Mouse (Mus musculus) gastrocnemius, postnatal 36 days (tissue): ENCODE results near the gene Gm44503. TPM values are rescaled to one million over a fixed set of nuclear protein-coding genes. Genes with fewer than 3 reads are reported as not detected.

ENCODE experiments used
- DNase-seq, 2 experiments: peaks; one replicate each; pipeline ENCODE4 v3.0.0; 2022
- intact Hi-C: fragments of 180-260 bp; cut with DNase I; formaldehyde crosslinking; loops from one replicate; pipeline ENCODE4 v1.15.1; 2025
- long read RNA-seq, 2 experiments: library from polyadenylated mRNA; stranded (forward); transcript quantifications; one replicate each; pipeline ENCODE4 v2.0.0; 2021
- total RNA-seq, 2 experiments: library from RNA; stranded (reverse); gene quantifications; 2 replicates each; pipeline ENCODE4 v1.2.3; 2021

Gm44503 gene
- total RNA-seq, result under 1 TPM in 1 of 2 experiments, not detected in 1; 0.17 TPM
- long read RNA-seq, experiment 1, result 0 reads
- long read RNA-seq, experiment 2, result 0 reads

DNA sequence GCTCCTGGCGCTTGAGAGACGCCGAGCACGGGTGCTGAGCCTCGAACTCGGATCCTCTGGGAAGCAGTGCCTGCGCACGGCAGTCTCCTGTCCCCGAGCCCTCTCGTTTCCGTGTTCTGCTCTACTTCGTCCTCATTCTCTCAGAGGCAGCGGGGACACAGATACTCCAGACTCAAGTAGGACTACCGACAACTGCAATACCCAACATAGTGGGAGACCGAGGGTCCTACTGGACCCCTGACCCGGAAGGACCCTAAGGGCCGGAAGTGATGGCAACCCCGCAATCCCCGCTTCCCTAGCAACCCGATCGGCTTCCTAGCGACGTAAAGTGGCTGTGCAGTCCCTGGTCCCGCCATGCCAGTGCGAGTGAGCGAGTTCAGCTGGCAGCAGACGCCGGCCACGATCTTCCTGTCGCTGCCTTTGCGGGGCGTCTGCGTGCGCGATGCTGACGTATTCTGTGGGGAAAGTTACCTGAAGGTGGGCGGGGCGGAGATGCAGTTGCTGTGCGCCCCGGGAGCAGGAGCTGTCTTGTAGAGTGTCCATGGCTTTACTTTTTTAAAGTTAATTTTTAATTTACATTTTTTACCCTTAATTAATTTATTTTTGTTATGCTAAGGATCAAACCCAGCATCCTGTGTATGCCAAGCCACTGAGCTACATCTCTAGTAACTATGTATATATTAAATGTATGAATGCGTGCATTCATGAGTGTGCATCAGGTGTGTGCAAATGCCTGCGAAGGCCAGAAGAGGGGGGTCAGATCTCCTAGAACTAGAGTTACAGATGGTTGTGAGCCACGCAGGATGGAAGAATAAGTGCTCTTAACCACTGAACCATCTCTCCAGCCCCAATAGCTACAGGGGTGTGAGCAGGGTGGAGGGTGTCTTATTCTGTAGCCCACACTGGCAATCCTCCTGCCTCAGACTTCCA lies at the start of gene Gm44503, which contains the start of gene Dyx1c1:
Gene Gm44503 (plus strand): TSS at position 332 of the 930 bp plus-strand sequence.
Gene Dyx1c1 (plus strand): TSS at position 265 of the 930 bp plus-strand sequence.
- intact Hi-C loops, result no loop called here
- peak; percentile 49 to 54 for DNase-seq

DNA sequence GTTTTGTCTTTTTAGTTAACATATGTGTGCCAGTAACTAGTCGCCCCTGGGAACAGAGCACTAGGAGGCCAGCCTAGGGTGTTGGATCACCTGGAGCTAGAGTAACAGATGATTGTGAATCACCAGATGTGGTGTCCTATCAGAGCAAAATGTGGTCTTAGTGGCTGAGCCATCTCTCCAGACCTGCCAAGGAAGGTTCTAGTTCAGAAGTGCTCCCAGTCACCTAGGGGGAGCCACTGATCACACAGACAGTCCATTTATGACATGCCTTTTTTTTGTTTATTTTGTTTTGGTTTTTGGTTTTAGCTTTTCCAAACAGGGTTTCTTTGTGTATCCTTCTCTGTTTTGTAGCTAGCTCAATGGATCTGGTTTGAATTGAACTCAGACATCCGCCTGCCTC lies 47.3 kb upstream of the Gm44503 start:
- DNase-seq, result no peak
- intact Hi-C loops, result no loop called here

DNA sequence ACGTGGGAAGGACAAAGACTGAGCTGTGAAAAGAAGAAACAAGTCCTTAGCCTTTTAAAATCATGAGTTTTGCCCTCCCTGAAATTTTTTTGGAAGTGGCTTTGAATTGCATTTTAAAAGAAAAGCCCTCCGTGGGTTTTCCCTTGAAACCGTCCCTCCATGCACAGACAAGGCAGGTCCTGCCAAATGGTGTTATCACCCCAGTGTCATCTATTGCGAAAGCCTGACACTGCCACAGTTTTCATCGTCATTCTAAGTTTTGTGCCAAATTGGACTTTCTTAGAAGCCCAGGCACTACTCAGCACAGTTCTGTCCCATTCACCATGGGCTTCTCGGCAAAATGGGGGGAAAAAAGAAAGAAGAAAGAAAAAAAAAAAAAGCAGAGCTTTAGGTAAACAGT lies 45.1 kb upstream of the Gm44503 start:
- intact Hi-C loops, result no loop called here
- no peak for DNase-seq

DNA sequence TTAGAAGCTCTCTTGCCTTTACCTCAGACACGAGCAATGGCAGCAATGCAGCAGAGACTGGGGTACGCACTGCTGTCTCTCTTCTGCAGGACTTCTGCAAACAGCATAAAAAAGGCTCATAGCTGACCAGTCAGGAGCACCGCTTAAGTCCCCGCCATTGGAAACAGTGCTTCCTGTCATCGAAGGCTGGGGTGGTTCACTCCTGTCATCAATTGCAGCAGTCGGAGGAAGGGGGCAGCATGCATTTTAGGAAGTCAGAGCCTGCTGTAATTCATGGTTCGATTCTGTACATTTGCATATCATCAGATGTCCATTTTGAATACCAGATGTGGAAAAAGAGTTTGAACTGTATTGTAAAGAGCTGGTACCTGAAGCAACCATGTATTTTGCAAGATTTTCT lies 42.9 kb upstream of the Gm44503 start:
- intact Hi-C loops, result no loop called here
- no peak for DNase-seq

DNA sequence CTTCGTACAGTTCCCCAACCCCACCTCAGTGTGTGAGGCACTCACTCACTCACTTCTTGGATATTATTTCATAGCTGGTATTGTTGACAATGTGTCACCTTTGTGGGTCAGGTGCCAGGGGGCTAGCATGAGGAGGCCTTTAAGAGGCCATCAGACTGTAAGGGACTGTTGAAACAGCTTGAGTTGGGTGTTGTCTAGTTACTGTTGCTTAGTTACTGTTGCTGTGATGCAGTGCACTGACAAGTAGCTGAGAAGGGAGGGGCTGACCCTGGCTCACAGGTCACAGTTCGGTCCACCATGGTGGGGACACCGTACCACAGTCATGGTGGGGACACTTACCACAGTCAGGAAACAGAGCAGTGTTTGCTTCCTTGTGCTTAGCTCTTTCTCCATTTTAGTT lies 35.6 kb upstream of the Gm44503 start:
- no peak for DNase-seq
- intact Hi-C loops, result no loop called here

DNA sequence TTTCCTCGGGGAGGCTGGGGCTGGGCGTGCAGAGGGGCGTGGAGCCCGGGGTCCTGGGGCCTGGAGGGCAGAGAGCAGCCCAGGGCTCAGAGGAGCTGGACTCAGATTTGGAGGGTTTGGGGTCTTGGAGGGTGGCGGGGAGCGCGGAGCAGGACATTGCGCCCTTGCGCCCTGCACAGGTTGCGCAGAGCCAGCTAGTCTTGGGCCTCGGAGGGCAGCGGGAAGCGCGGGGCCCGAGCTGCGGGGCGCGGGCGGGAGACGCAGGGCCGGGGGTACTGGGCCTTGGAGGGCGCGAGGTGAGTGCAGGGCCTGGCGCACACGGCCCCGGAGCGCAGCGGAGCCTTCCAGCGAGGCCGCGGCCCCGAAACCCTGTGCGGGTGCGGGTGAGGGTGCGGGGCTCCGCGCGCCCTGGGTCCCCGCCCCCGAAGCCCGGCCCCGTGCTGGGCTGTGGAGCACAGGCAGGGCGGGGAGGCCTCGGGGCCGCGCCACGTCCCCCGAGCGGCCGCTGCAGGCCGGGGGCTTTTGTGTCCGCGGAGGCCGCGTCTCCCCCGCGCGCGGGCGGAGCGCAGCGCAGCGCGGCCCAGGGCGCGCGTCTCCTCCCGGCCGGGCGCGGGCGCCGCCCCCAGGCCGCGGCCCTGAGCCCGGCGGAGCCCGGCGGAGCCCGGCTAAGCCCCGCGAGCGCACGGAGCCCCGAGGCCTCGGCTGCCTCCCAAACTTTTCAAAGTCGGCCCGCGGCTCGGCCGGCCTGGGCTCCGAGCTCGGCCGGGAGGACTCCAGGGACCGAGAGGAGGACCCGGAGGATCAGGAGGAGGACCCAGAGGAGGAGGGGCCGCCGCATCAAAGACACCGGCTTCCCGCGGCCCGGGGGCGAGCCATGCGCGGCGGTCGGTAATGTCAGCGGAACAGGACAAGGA lies 33.4 kb upstream of the Gm44503 start, which contains the start of gene Pygo1:
Gene Pygo1 (plus strand): TSS at position 625 of the 914 bp plus-strand sequence.
- peak; percentile 31 to 57 for DNase-seq
- intact Hi-C loops, result no loop called here

DNA sequence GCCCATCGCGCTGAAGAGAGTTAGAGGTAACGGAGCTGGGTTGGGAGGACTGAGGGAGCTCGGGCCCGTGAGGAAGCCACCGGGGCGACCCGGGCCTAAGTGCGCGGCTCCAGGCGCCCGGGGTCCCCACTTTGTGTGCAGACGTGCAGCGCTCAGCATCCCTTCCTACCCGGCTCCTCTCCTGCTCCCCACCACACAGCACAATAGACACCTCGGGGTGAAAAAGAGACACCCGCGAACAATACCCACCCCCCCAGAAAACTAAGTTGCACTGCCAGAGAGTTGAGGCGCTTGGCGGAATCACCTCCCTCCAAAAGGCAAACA lies 32.8 kb upstream of the Gm44503 start:
- intact Hi-C loops, result no loop called here

DNA sequence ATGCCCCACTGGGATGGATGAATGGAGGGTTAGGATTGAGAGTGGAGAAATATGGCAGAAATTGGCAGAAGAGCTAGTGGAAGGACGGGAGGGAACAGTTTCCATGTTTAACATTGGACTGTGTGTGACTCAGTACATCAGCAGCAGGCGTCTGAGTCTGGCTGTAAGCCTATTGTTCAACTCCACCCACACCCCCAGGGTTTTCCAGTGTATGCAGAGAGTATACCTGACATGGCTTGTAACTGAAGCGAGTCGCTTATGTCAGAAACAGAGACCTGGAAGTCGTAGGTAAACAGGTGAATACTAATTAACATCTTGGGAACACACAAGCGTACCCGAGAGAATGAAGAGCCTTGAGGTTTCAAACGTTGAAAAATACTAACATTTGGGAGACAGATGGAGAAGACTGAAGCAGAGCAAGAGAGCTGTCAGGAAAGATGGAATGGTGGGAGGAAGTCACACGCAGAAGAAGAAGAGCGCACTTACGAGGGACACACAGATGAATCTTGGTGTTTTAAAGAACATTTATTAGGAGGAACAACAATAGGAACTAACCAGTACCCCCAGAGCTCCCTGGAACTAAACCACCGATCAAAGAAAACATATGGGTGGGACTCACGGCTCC lies 27.4 kb upstream of the Gm44503 start:
- intact Hi-C loops, result no loop called here
- DNase-seq, result no peak

More for the DNA sequence above, 32.8 kb upstream of the Gm44503 start:
- no peak for DNase-seq

DNA sequence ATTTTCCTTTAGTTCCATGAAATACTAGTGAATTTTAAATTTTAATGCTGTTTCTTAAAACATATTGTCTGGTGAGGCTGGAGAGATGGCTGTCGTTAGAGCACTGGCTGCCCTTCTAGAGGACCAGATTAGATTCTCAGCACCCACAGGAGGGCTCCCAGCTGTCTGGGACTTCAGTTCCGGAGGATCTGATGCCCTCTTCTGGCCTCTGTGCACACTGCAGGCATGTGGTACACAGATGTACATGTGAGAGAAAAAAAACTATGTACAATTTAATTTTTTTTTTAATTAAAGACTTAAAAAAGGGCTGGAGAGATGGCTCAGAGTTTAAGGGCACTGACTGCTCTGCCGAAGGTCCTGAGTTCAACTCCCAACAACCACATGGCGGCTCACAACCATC lies 23.3 kb upstream of the Gm44503 start:
- intact Hi-C loops, result no loop called here
- no peak for DNase-seq

DNA sequence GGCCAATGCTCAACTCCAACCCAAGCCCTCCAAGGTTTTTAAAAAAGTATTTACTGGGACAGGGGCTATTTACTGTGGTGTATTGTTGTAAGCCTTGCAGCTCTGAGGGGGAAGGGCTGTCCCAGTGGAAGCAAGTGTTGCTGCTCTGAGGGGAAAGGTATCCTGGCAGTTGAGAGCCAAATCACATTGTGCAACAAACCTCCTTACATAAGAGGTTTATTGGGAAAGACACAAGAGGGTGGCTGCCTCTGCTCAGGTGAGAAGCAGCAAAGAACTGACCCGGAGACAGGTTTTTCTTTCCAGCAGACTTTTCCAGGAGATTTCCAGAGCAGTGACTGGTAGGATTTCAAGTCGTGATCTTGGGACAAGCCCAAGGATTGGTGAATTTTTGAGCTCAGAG lies 22.4 kb upstream of the Gm44503 start:
- intact Hi-C loops, result no loop called here
- DNase-seq, result no peak

DNA sequence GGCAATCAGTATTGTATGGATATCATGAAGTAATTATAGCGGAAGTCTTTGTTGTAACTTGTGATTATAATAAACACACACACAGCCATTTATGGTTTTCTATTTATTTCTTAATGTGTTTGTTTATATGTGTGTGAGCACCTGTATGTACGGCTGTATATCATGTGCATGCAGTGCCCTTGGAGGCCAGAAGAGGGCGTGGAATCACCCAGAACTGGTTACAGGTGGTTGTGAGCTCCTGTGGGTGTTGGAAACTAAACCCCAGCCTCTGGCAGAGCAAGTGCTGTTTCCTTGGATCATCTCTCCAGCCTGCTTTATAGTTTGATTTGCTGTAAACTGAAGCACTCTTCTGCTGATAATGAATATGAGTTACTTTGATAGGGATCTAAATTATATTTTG lies 15.2 kb upstream of the Gm44503 start:
- DNase-seq, result no peak
- intact Hi-C loops, result no loop called here

DNA sequence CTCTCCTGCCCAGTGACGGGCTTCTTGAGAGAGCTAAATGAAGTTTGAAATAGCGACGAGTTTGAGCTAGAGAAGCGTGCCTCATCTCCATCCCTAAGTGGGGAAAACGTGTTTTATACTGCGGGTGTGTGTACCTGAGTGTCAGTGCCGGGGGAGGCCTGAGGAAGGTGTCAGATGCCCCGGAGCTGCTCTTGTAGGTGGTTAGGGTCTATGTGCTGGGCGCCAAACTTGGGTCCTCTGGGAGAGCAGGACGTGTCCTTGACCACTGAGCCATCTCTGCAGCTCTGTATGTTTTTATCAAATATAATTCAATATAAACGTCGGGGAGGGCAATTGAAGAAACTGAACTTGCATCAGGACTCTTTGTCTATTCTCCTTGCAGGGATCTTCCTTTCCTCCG lies 14.4 kb upstream of the Gm44503 start:
- intact Hi-C loops, result no loop called here
- no peak for DNase-seq

DNA sequence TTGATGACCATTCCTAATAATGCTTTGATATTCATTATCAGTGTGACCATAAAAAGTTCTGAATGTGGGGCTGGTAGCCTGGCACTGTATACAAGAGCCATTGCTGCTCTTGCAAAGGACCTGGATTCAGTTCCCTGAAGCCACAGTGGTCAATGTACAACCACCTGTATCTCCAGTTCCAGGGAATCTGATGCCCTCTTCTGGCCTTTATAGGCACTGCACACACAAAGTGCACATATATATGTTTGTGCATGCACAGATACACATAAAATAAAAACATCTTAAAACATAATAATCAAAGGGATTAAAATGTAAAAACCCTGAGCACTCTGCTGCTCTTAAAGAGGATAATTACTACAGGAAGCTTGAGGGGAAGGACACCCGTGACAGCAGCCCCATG lies 11.6 kb upstream of the Gm44503 start:
- DNase-seq, result no peak
- intact Hi-C loops, result no loop called here

DNA sequence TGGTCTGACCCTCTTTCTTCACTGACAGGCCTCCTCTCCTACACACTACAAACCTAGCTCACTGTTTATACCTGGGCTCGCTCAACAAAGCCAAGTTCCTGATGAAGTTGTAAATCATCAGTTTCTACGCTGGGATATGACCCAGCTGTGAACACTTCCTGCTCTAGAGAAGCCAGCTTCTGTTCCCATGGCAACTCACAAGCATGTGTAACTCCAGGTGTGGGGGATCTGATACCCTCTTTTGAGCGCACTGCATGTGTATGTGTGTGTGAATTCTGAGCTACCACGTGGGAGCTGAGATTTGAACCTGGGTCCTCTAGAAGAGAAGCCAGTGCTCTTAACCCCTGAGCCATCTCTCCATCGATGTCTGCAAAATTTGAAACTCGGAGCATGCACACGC lies 9.1 kb upstream of the Gm44503 start:
- intact Hi-C loops, result no loop called here

DNA sequence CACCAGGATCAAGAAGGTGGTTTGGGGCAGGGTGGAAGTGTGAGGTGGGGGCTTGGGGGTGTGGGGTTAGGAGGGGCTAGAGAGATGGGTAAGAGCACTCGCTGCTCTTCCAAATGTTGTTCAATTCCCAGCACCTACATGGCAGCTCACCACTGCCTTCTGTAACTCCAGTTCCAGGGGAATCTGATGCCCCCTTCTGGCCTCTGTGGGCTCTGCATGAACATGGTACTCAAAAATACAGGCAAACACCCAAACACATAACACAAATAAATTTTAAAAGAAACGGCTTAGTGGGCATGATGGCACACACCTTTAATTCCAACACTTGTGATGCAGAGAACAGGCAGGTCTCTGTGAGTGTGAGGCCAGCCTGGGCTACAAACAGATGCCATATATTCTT lies 3.9 kb upstream of the Gm44503 start:
- intact Hi-C loops, result loop anchor here (5.0 kb wide), 1 partner anchor 62 kb away; no protein-coding TSS in a partner anchor

More for the DNA sequence above, 9.1 kb upstream of the Gm44503 start:
- no peak for DNase-seq

DNA sequence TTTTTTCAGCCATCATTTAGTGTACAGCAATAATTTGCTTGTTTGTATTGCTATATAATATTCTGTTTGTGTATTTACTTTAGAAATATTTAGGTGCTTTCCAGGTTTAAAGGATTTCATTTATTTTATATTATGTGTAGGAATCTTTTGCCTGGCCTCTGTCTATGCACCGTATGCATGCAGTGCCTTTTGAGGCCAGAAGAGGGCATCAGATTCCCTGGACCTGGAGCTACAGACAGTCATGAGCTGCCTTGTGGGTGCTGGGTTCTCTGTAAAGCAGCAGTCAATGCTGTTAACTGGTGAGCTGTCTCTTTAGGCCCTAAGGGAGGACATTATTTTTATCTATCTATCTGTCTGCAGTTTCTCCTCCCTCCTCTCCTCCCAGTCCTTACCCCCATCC lies 3.1 kb upstream of the Gm44503 start:
- intact Hi-C loops, result no loop called here
- DNase-seq, result no peak

More for the DNA sequence above, 3.9 kb upstream of the Gm44503 start:
- DNase-seq, result no peak

DNA sequence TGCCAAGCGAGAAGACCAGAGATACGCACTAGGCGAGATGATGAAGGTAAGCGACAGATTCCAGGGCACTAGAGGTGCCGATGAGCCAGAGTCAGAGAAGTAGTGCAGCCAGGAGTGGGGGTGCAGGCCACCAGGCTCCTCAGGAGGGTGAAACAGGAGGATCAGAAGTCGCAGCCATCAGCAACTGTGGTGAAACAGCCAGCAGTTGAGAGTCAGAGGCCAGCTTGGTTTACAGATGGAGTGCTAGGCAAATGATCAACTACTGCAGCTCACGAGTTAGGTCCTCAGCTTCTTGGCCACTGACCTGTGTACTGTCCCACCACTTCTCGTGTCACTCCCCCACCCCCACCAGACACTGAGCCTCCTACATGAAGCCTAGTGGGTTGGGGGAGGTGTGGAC lies 2.7 kb downstream of the Gm44503 start:
- no peak for DNase-seq
- intact Hi-C loops, result no loop called here

DNA sequence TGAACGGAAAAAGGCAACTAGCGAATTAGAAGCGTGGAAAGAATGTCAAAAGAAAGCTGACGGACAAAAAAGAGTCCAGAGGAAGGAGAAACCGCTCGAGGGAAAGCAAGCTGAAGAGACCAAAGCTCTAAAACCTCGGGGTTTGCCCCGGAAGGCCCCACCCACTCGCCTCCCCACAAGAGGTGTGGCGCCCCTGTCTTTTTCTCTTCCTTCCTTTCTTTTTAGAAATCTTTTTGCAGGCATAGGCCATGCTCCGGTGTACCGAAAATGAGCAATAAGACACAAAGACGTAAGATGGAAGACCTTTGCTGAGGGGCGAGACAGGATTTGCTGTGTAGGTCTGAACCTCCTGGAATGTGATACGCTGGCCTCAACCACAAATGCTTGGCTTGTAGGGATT lies 3.3 kb downstream of the Gm44503 start:
- intact Hi-C loops, result no loop called here
- no peak for DNase-seq

DNA sequence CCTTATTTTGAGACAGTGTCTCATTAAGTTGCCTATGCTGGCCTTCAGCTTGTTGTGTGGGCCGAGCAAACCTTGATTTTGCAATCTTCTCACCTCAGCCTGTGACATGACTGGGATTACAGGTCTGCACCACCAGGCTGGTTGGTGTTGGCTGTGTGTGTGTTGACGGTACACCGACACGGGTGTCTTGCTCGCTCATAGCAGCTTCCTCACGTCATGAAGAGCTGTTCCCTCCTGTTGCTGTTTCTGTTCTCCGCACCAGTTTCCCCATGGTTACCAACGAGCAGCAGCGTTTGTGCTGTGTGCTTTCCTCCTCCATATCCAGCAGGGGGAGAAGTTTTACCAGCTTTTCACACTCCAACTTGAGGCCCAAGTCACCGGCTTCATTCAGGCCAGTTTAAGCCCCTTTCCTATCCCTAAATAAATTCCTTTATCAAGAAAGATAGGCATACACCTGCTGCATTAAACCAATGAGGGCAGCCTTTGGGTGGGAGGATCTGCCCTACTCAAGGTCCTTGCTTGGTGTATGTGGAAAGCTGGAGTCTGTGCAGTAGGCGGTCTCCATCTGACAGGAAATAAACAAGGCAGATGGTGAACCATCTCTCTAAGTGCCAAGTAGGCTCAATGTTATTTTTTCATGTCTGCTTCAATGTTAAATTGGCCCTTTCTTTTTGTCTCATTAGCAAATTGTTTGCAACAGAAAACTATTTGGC lies 9.9 kb downstream of the Gm44503 start:
- intact Hi-C loops, result no loop called here
- peak in 1 of 2 experiments; percentile 16 for DNase-seq

DNA sequence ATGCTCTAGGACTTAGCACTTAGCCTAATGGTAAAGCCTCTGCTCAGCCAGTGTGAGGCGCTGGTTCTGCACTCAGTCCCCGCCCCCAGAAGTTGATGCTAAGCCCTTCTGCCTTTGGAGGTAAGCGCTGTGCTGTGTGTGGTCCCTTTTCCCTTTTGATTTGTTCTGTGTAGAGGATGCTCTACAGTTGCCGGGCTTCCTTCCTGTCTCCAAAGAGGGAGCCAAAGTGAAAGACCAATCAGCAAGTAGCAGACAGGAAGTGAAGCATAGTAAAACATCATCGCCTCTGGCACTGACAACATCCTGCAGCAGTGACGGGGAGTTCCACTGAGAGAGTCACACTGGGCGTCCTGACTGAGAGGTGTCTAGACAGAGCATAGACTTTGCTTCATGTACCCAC lies 11.2 kb downstream of the Gm44503 start:
- intact Hi-C loops, result loop anchor here (2.0 kb wide), 1 partner anchor 121 kb away; no protein-coding TSS in a partner anchor
- DNase-seq, result no peak
